Comparison of ENCODE assay signal across 9 mouse cellular contexts in the genomic region with DNA sequence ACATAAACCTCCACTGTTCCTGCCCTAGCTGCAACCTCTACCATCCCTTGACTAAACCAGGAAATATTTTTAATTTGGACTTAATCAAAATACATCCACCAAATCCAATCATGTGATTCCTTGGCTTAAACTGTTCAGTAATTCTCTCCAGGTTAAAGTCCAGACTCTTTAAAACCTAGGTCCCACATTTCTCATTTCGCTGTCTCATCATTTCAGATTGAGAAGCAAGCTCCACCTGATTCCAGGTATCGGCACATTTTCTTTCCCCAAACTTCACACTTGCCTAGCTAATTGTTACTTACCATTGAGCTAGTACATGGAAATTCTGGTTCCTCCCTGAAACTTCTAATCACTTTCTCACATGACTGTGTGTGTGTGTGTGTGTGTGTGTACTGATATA. TPM values are rescaled to one million over a fixed set of nuclear protein-coding genes. Genes with fewer than 3 reads are reported as not detected.
DNase-seq lines count a peak whose midpoint lies in the region; ATAC-seq and TF ChIP-seq lines count a peak whose summit lies in the region.
"Had no signal": no experiment of that assay in that cellular context is flagged by ENCODE, and none has a peak within 500 bp of the region (broad histone marks: within the 10 kb centered on the region; RNA-seq: fewer than 3 reads in every experiment).

No protein-coding gene starts in this region.

- ATAC-seq in kidney, embryonic 15.5 days (replicated peaks; ENCODE audit: low FRiP score): no peak
- ATAC-seq in forebrain, embryonic 14.5 days: no peak
- no peak for ATAC-seq in limb, embryonic 14.5 days (ENCODE audit: low FRiP score, low read depth)
- ATAC-seq: Patski had no signal

- H3K4me2 ChIP-seq in kidney, embryonic 15.5 days: peak overlapping the region; percentile 70
- peak overlapping the region; percentile 75 for H3K4me2 ChIP-seq in forebrain, embryonic 14.5 days (ENCODE audit: low read length)
- H3K4me2 ChIP-seq in limb, embryonic 14.5 days (replicated peaks; ENCODE audit: low read depth, low read length, severe bottlenecking): peak overlapping the region; percentile 87; the same call in 1 of the 2 replicates

- no peak for DNase-seq in kidney, adult 18-20 months
- no peak for DNase-seq in forebrain, embryonic 14.5 days (ENCODE audit: low spot score)
- no peak for DNase-seq in limb, embryonic 14.5 days (ENCODE audit: low spot score)
- DNase-seq in embryo, embryonic 10 days (ENCODE audit: low spot score): no peak
- DNase-seq in cerebellum, adult 2 months: no peak
- no peak for DNase-seq in right cerebral cortex, postnatal 25 days

- no peak overlapping the region for H3K9ac ChIP-seq in kidney, embryonic 15.5 days
- no peak overlapping the region for H3K9ac ChIP-seq in forebrain, embryonic 14.5 days (ENCODE audit: low read length)
- H3K9ac ChIP-seq in limb, embryonic 14.5 days (ENCODE audit: low read depth, low read length, severe bottlenecking): no peak overlapping the region

- H3K36me3 ChIP-seq in kidney, embryonic 15.5 days: peaks cover 50% of the 10 kb centered on the region
- peaks cover 25% of the 10 kb centered on the region for H3K36me3 ChIP-seq in forebrain, embryonic 14.5 days (ENCODE audit: control insufficient read depth, insufficient read depth, low read length)
- H3K36me3 ChIP-seq in limb, embryonic 14.5 days (ENCODE audit: control insufficient read depth, insufficient read depth, low read length): peaks cover 37% of the 10 kb centered on the region
- H3K36me3 ChIP-seq in small intestine, adult 2 months (ENCODE audit: control insufficient read depth, insufficient read depth, low read length): peaks cover 18% of the 10 kb centered on the region

- TF ChIP-seq POLR2A in limb, embryonic 14.5 days (IDR thresholded peaks at IDR 0.05; ENCODE audit: borderline replicate concordance, extremely low read depth, insufficient read depth, insufficient read length): no peak
- no peak for TF ChIP-seq POLR2A in small intestine, adult 2 months (IDR thresholded peaks at IDR 0.05; ENCODE audit: low read depth, low read length)
- no peak for TF ChIP-seq POLR2A in cerebellum, adult 2 months (IDR thresholded peaks at IDR 0.05; ENCODE audit: borderline replicate concordance, insufficient read depth, low read length)

- H3K27me3 ChIP-seq in kidney, embryonic 15.5 days: no peaks in the 10 kb centered on the region
- no peaks in the 10 kb centered on the region for H3K27me3 ChIP-seq in forebrain, embryonic 14.5 days (replicated peaks; ENCODE audit: control insufficient read depth, insufficient read depth, low read length)
- no peaks in the 10 kb centered on the region for H3K27me3 ChIP-seq in limb, embryonic 14.5 days (ENCODE audit: control insufficient read depth, insufficient read depth, low read length)
- H3K27me3 ChIP-seq in small intestine, adult 2 months (ENCODE audit: control insufficient read depth, insufficient read depth, low read length): no peaks in the 10 kb centered on the region
- no peaks in the 10 kb centered on the region for H3K27me3 ChIP-seq in cerebellum, adult 2 months (ENCODE audit: control insufficient read depth, insufficient read depth, low read length)
- H3K27me3 ChIP-seq: Patski had no signal

- H3K9me3 ChIP-seq in kidney, embryonic 15.5 days (replicated peaks): no peaks in the 10 kb centered on the region
- no peaks in the 10 kb centered on the region for H3K9me3 ChIP-seq in forebrain, embryonic 14.5 days (replicated peaks; ENCODE audit: control insufficient read depth, low read length)
- H3K9me3 ChIP-seq in limb, embryonic 14.5 days (ENCODE audit: control insufficient read depth, low read length): no peaks in the 10 kb centered on the region

- peaks cover 49% of the 10 kb centered on the region for H3K4me1 ChIP-seq in kidney, embryonic 15.5 days
- peaks cover 10% of the 10 kb centered on the region for H3K4me1 ChIP-seq in forebrain, embryonic 14.5 days (ENCODE audit: control insufficient read depth, insufficient read depth, low read length)
- peaks cover 9% of the 10 kb centered on the region for H3K4me1 ChIP-seq in limb, embryonic 14.5 days (ENCODE audit: control insufficient read depth, insufficient read depth, low read length)
- peaks cover 10% of the 10 kb centered on the region; the same call in 1 of the 2 replicates for H3K4me1 ChIP-seq in small intestine, adult 2 months (ENCODE audit: control insufficient read depth, insufficient read depth, insufficient read length, low read length)
- peaks cover 4% of the 10 kb centered on the region for H3K4me1 ChIP-seq in cerebellum, adult 2 months (ENCODE audit: control insufficient read depth, insufficient read depth, low read length)

- no peak for TF ChIP-seq CTCF in small intestine, adult 2 months (IDR thresholded peaks at IDR 0.05; ENCODE audit: extremely low read depth, insufficient read length, insufficient replicate concordance, low read depth, low read length)
- no peak for TF ChIP-seq CTCF in cerebellum, adult 2 months (IDR thresholded peaks at IDR 0.05; ENCODE audit: borderline replicate concordance, insufficient read depth, low read depth, low read length)

- 96% methylated on average over 2 of the region's 2 CpGs for WGBS in kidney, embryonic 15.5 days
- 97% methylated on average over 2 of the region's 2 CpGs for WGBS in forebrain, embryonic 14.5 days
- WGBS in limb, embryonic 14.5 days: 93% methylated on average over 2 of the region's 2 CpGs
- WGBS in small intestine, adult 2 months: 37% methylated on average over 2 of the region's 2 CpGs
- 95% methylated on average over 2 of the region's 2 CpGs for WGBS in cerebellum, adult 2 months

- H3K27ac ChIP-seq in kidney, embryonic 15.5 days: no peak overlapping the region
- H3K27ac ChIP-seq in forebrain, embryonic 14.5 days (ENCODE audit: low read depth, low read length): no peak overlapping the region
- H3K27ac ChIP-seq in limb, embryonic 14.5 days (replicated peaks; ENCODE audit: low read depth, low read length): no peak overlapping the region
- H3K27ac ChIP-seq in small intestine, adult 2 months (ENCODE audit: insufficient read depth, low read depth, low read length): peak overlapping the region; percentile 93
- no peak overlapping the region for H3K27ac ChIP-seq in cerebellum, adult 2 months (ENCODE audit: insufficient read depth, low read length)

- peak overlapping the region; percentile 93; the same call in 1 of the 2 replicates for H3K4me3 ChIP-seq in kidney, embryonic 15.5 days (replicated peaks)
- 0 out of 2 replicates have a peak overlapping the region, but pooled peaks have one; percentile 79 for H3K4me3 ChIP-seq in forebrain, embryonic 14.5 days (ENCODE audit: low read depth, low read length)
- H3K4me3 ChIP-seq in limb, embryonic 14.5 days (replicated peaks; ENCODE audit: low read length): peak overlapping the region; percentile 93; the same call in 1 of the 2 replicates
- peak overlapping the region; percentile 48 for H3K4me3 ChIP-seq in small intestine, adult 2 months (ENCODE audit: low read depth, low read length)
- no peak overlapping the region for H3K4me3 ChIP-seq in cerebellum, adult 2 months (replicated peaks; ENCODE audit: insufficient read depth, low read depth, low read length)

RNA-seq across cellular contexts. Expression of a gene that starts 2.1 kb away (rescaled TPM):
- 721 and 765 TPM in 2 replicates for polyA plus RNA-seq in kidney, embryonic 15.5 days (2015; fragmentation: Nextera tagmentation; extraction: Ambion mirVana)
- 910 and 955 TPM in 2 replicates for polyA plus RNA-seq in forebrain, embryonic 14.5 days (2014; fragmentation: Nextera tagmentation; extraction: Ambion mirVana)
- 676 and 711 TPM in 2 replicates for polyA plus RNA-seq in limb, embryonic 14.5 days (2012; rRNA removed)
- polyA plus RNA-seq in limb, embryonic 14.5 days (2014; fragmentation: Nextera tagmentation; extraction: Ambion mirVana): 826 and 834 TPM in 2 replicates
- 304 and 652 TPM in 2 replicates for polyA plus RNA-seq in small intestine, adult 2 months (2012; rRNA removed)
- polyA plus RNA-seq in cerebellum, adult 2 months (2012; rRNA removed): 526 and 550 TPM in 2 replicates

RNA-seq across cellular contexts. Expression of a gene that starts 21.7 kb away (rescaled TPM):
- 175 and 180 TPM in 2 replicates for polyA plus RNA-seq in kidney, embryonic 15.5 days (2015; fragmentation: Nextera tagmentation; extraction: Ambion mirVana)
- polyA plus RNA-seq in forebrain, embryonic 14.5 days (2014; fragmentation: Nextera tagmentation; extraction: Ambion mirVana): 125 and 129 TPM in 2 replicates
- polyA plus RNA-seq in limb, embryonic 14.5 days (2012; rRNA removed): 95.9 and 153 TPM in 2 replicates
- 132 and 140 TPM in 2 replicates for polyA plus RNA-seq in limb, embryonic 14.5 days (2014; fragmentation: Nextera tagmentation; extraction: Ambion mirVana)
- 0.62 and 0.96 TPM in 2 replicates for polyA plus RNA-seq in small intestine, adult 2 months (2012; rRNA removed)
- polyA plus RNA-seq in cerebellum, adult 2 months (2012; rRNA removed): 21.8 and 21.9 TPM in 2 replicates

RNA-seq across cellular contexts. Expression of a gene that starts 35.9 kb away (rescaled TPM):
- 1,497 and 1,602 TPM in 2 replicates for polyA plus RNA-seq in kidney, embryonic 15.5 days (2015; fragmentation: Nextera tagmentation; extraction: Ambion mirVana)
- polyA plus RNA-seq in forebrain, embryonic 14.5 days (2014; fragmentation: Nextera tagmentation; extraction: Ambion mirVana): 561 and 632 TPM in 2 replicates
- polyA plus RNA-seq in limb, embryonic 14.5 days (2012; rRNA removed): 336 and 418 TPM in 2 replicates
- polyA plus RNA-seq in limb, embryonic 14.5 days (2014; fragmentation: Nextera tagmentation; extraction: Ambion mirVana): 1,041 and 1,088 TPM in 2 replicates
- 40.5 and 74.0 TPM in 2 replicates for polyA plus RNA-seq in small intestine, adult 2 months (2012; rRNA removed)
- 233 and 250 TPM in 2 replicates for polyA plus RNA-seq in cerebellum, adult 2 months (2012; rRNA removed)

RNA-seq across cellular contexts. Expression of a gene that starts 53.0 kb away (rescaled TPM):
- polyA plus RNA-seq in kidney, embryonic 15.5 days (2015; fragmentation: Nextera tagmentation; extraction: Ambion mirVana): 3.6 and 4.8 TPM in 2 replicates
- 3.1 and 3.8 TPM in 2 replicates for polyA plus RNA-seq in forebrain, embryonic 14.5 days (2014; fragmentation: Nextera tagmentation; extraction: Ambion mirVana)
- 4.9 and 5.3 TPM in 2 replicates for polyA plus RNA-seq in limb, embryonic 14.5 days (2012; rRNA removed)
- 3.9 and 4.1 TPM in 2 replicates for polyA plus RNA-seq in limb, embryonic 14.5 days (2014; fragmentation: Nextera tagmentation; extraction: Ambion mirVana)
- 4.1 and 4.3 TPM in 2 replicates for polyA plus RNA-seq in small intestine, adult 2 months (2012; rRNA removed)
- 5.9 and 6.6 TPM in 2 replicates for polyA plus RNA-seq in cerebellum, adult 2 months (2012; rRNA removed)

RNA-seq across cellular contexts. Expression of a gene that starts 58.8 kb away (rescaled TPM):
- 27.2 and 27.9 TPM in 2 replicates for polyA plus RNA-seq in kidney, embryonic 15.5 days (2015; fragmentation: Nextera tagmentation; extraction: Ambion mirVana)
- 13.2 and 15.2 TPM in 2 replicates for polyA plus RNA-seq in forebrain, embryonic 14.5 days (2014; fragmentation: Nextera tagmentation; extraction: Ambion mirVana)
- polyA plus RNA-seq in limb, embryonic 14.5 days (2012; rRNA removed): 18.1 and 18.4 TPM in 2 replicates
- 7.6 and 9.0 TPM in 2 replicates for polyA plus RNA-seq in limb, embryonic 14.5 days (2014; fragmentation: Nextera tagmentation; extraction: Ambion mirVana)
- polyA plus RNA-seq in small intestine, adult 2 months (2012; rRNA removed): 2.0 and 2.1 TPM in 2 replicates
- polyA plus RNA-seq in cerebellum, adult 2 months (2012; rRNA removed): 19.2 and 19.8 TPM in 2 replicates

Comparison
In these comparisons a context has a peak if more than half of its experiments do, and no peak if none do; other contexts are left out.
1. RNA of a gene that starts 21.7 kb away (polyA plus RNA-seq): 175 to 180 TPM in kidney, embryonic 15.5 days, 95.9 to 153 TPM in limb, embryonic 14.5 days, 125 to 129 TPM in forebrain, embryonic 14.5 days and 21.8 to 21.9 TPM in cerebellum, adult 2 months; 0.62 to 0.96 TPM in small intestine, adult 2 months; every median in the first group is over 10 times any median in the second.
2. Peak in every context shown above with its lines, with median percentiles within 50 percentile points of each other: H3K4me2 ChIP-seq.